Mouse (Mus musculus) forebrain, embryonic 16.5 days (tissue): ENCODE results near the gene Olfr1504. TPM values are rescaled to one million over a fixed set of nuclear protein-coding genes. Genes with fewer than 3 reads are reported as not detected.
"Not testable (repeated sequence)": the region's sequence is repeated elsewhere in the genome, so short reads cannot be mapped to it uniquely, and the experiment has no call there.

Experiments
- ATAC-seq: fragments of 200-750 bp; cut with Nextera tagmentation; 2 replicates; pipeline ENCODE4 v1.8.0; 2017; ENCODE audit warnings: mild to moderate bottlenecking, moderate library complexity
- H3K27ac ChIP-seq: fragments of 300-500 bp; sonication (generic); 2 replicates; pipeline ENCODE4 v1.5.1; 2014; ENCODE audit warnings: low read length, control low read depth
- H3K27me3 ChIP-seq: fragments of 300-500 bp; sonication (generic); replicated peaks from 2 replicates; pipeline ENCODE4 v1.6.1; 2014; ENCODE audit warnings: low read length; ENCODE audit not compliant: control insufficient read depth, insufficient read depth
- H3K36me3 ChIP-seq: fragments of 300-500 bp; sonication (generic); 2 replicates; pipeline ENCODE4 v1.6.1; 2014; ENCODE audit not compliant: control insufficient read depth, insufficient read depth
- H3K4me1 ChIP-seq: fragments of 300-500 bp; sonication (generic); replicated peaks from 2 replicates; pipeline ENCODE4 v1.6.1; 2014; ENCODE audit warnings: low read length; ENCODE audit not compliant: control insufficient read depth, insufficient read depth
- H3K4me2 ChIP-seq: fragments of 300-500 bp; sonication (generic); 2 replicates; pipeline ENCODE4 v1.6.1; 2014; ENCODE audit warnings: mild to moderate bottlenecking, low read length, control low read depth
- H3K4me3 ChIP-seq: fragments of 300-500 bp; sonication (generic); replicated peaks from 2 replicates; pipeline ENCODE4 v1.5.1; 2014; ENCODE audit warnings: mild to moderate bottlenecking, low read length, control low read depth
- H3K9ac ChIP-seq: fragments of 300-500 bp; sonication (generic); replicated peaks from 2 replicates; pipeline ENCODE4 v1.6.1; 2014; ENCODE audit warnings: low read depth, low read length, control low read depth
- H3K9me3 ChIP-seq: fragments of 300-500 bp; sonication (generic); 2 replicates; pipeline ENCODE4 v1.6.1; 2016; ENCODE audit warnings: low read length; ENCODE audit not compliant: control insufficient read depth
- WGBS: fragments of 180-500 bp; shearing (Covaris S2); extraction: QIAGEN DNeasy Blood & Tissue Kit; methylation state at CpG from one replicate; pipeline ENCODE4 v1.1.7; 2014; 5-methylcytosine and 5-hydroxymethylcytosine counted together
- polyA plus RNA-seq: library from polyadenylated mRNA; unstranded; fragments of >200 nt; fragmentation: Nextera tagmentation; extraction: Ambion mirVana; gene quantifications from 2 replicates; pipeline ENCODE4 v1.2.1, GENCODE M21; 2015

Olfr1504 gene
- not detected in 2 replicates for polyA plus RNA-seq

DNA sequence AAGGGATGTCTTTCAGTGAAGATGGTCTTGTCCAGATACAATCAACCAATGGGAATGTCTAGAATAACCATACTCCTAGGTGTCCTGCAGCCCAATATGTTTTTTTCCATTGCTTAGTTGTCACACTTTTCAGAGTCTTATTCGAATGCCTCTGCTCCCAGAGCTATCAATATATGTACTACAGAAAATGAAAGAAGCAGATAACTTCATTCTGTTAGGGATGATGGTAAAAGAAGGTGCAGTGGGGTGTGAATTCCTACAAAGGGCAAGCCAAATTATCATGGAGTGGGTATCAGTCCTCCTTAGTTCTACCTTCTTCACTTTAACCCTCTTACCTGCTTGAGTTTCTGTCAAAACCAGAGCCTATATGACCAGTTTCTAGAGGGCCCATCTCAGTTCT lies at the start of gene Olfr1504:
Gene Olfr1504, minus strand, starts transcription at position 101 of the 400 bp plus-strand sequence.
- no peak within 1 kb of the TSS for H3K4me2 ChIP-seq
- no peaks in the 10 kb centered on the region for H3K27me3 ChIP-seq
- H3K4me3 ChIP-seq: no peak within 1 kb of the TSS
- no peaks in the 10 kb centered on the region for H3K9me3 ChIP-seq
- H3K9ac ChIP-seq: no peak within 1 kb of the TSS
- no peaks in the 10 kb centered on the region for H3K36me3 ChIP-seq
- no peak for ATAC-seq
- no peaks in the 10 kb centered on the region for H3K4me1 ChIP-seq
- WGBS: 85% methylated on average over 1 of the region's 1 CpGs
- no peak within 1 kb of the TSS for H3K27ac ChIP-seq

DNA sequence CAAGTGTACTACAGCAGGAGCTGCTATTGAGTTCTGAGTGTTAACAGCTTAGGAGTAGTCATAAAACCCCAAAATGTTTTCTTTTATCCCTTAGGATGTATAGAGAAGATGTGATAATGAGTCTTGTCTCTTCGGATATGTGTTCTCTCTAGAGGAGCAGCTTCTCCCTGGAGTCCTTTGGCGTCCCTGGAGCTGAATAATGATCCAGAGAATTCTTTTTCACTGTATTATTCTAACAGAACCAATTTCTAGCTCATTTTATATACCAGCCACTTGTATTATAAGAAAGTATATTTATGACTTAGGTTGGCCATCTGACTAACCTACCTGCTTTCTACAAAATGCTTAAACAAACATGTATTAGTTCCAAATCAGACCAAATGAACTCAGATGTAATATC lies 15.5 kb upstream of the Olfr1504 start, which contains the start of gene Olfr1505:
Gene Olfr1505, plus strand, starts transcription at position 301 of the 400 bp plus-strand sequence.
- Histone ChIP-seq H3K27me3 (no peaks in the 10 kb centered on the region), H3K9me3 (no peaks in the 10 kb centered on the region), H3K27ac (no peak within 1 kb of the TSS), H3K9ac (no peak within 1 kb of the TSS), H3K4me2 (no peak within 1 kb of the TSS), H3K4me3 (no peak within 1 kb of the TSS), H3K4me1 (no peaks in the 10 kb centered on the region), H3K36me3 (no peaks in the 10 kb centered on the region)
- no peak for ATAC-seq
- WGBS: 78% methylated on average over 2 of the region's 2 CpGs

DNA sequence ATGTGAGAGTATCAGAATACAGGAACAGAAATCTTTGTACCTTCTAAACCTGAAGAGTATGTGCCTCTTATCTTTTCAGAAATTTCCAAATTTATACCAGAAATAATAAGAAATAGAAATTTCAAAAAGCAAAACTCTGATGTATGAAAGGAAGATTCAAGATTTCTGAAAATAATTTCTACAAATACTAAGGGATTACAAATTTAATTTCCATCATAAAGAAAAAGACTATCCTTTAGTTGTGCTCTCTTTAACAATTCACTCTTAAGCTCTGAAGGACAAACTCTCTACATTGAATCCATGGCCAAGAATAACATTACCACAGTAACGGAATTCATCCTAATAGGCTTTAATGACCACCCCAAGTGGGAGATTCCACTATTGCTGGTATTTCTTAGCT lies 36.2 kb downstream of the Olfr1504 start, which contains the start of gene Olfr1502:
Gene Olfr1502, plus strand, starts transcription at position 301 of the 400 bp plus-strand sequence.
- 80% methylated on average over 1 of the region's 1 CpGs for WGBS
- Histone ChIP-seq H3K9me3 (no peaks in the 10 kb centered on the region), H3K27ac (no peak within 1 kb of the TSS), H3K4me1 (no peaks in the 10 kb centered on the region), H3K9ac (no peak within 1 kb of the TSS), H3K36me3 (no peaks in the 10 kb centered on the region), H3K4me3 (no peak within 1 kb of the TSS), H3K4me2 (no peak within 1 kb of the TSS), H3K27me3 (no peaks in the 10 kb centered on the region)
- no peak for ATAC-seq

DNA sequence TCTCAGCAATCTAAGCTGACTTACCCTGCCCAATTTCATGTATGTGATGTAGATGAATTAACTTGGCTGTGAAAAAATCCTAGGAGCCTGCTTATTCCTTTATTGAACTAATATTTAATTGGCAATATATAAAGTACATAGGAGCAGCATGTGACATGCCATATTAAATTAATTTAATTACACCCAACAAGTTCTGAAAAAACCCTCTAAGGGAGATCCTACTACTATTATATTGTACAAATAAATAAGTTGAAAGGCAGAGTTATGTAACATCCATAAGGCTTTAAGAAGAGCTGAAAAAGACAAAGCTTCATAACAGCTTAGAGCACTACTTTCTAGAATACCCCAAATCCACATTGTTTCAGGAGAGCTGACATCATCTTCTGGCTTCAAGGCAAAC lies 47.1 kb downstream of the Olfr1504 start, which contains the start of gene Olfr1501:
Gene Olfr1501, minus strand, starts transcription at position 101 of the 400 bp plus-strand sequence.
- not testable (repeated sequence) for ATAC-seq, H3K4me1 ChIP-seq, H3K27ac ChIP-seq, H3K36me3 ChIP-seq, H3K9ac ChIP-seq, H3K9me3 ChIP-seq, H3K27me3 ChIP-seq, H3K4me3 ChIP-seq, H3K4me2 ChIP-seq

Other genes starting within 250 kb of the Olfr1504 start
- not detected in 2 replicates for gene Olfr1490, start 246.8 kb downstream of the Olfr1504 start, polyA plus RNA-seq
- not detected in 2 replicates for gene Olfr1491, start 200.7 kb downstream of the Olfr1504 start, polyA plus RNA-seq
- not detected in 2 replicates for gene Olfr1493-ps1, start 174.7 kb downstream of the Olfr1504 start, polyA plus RNA-seq
- gene Olfr1494, start 158.2 kb downstream of the Olfr1504 start, polyA plus RNA-seq: not detected in 2 replicates
- gene Olfr1495, start 133.3 kb downstream of the Olfr1504 start, polyA plus RNA-seq: not detected in 2 replicates
- gene Olfr1496, start 120.0 kb downstream of the Olfr1504 start, polyA plus RNA-seq: not detected in 2 replicates
- not detected in 2 replicates for gene Olfr1497, start 99.7 kb downstream of the Olfr1504 start, polyA plus RNA-seq
- not detected in 2 replicates for gene Olfr1499, start 78.5 kb downstream of the Olfr1504 start, polyA plus RNA-seq
- not detected in 2 replicates for gene Olfr1500, start 67.4 kb downstream of the Olfr1504 start, polyA plus RNA-seq
- gene Olfr1501, start 47.2 kb downstream of the Olfr1504 start, polyA plus RNA-seq: not detected in 2 replicates
- gene Olfr1502, start 36.1 kb downstream of the Olfr1504 start, polyA plus RNA-seq: not detected in 2 replicates
- not detected in 2 replicates for gene Olfr1505, start 15.6 kb upstream of the Olfr1504 start, polyA plus RNA-seq